Mouse (Mus musculus) Patski (cell line): Measurements from ENCODE around the gene Olfr510. TPM values are rescaled to one million over a fixed set of nuclear protein-coding genes. Genes with fewer than 3 reads are reported as not detected.
"Not testable (repeated sequence)": the region's sequence is repeated elsewhere in the genome, so short reads cannot be mapped to it uniquely, and the experiment has no call there.

Experiments used
- ATAC-seq: fragments of 100-300 bp; one replicate; pipeline ENCODE4 v1.8.0; 2021
- CTCF ChIA-PET: fragments of 350-600 bp; sonication (Branson Sonifier 250); formaldehyde crosslinking; loops from one replicate; lab custom pipeline; 2022; ENCODE audit warnings: inconsistent platforms; lab: Charles Lee
- POLR2A ChIA-PET: fragments of 350-600 bp; sonication (Branson Sonifier 250); formaldehyde crosslinking; loops from one replicate; lab custom pipeline; 2022; ENCODE audit warnings: antibody characterized with exemption, inconsistent platforms; lab: Charles Lee
- DNase-seq: peaks from one replicate; pipeline ENCODE4 v3.0.0-alpha.2; 2011; ENCODE audit warnings: low read depth, low spot score
- H3K27me3 ChIP-seq: fragments of 371-371 bp; one replicate; pipeline ENCODE4 v1.5.1; 2021
- CTCF ChIP-seq: fragments of 100-300 bp; IDR thresholded peaks from one replicate; pipeline ENCODE4 v1.5.1; 2021
- in situ Hi-C: fragments of 300-500 bp; cut with MboI; formaldehyde crosslinking; loops from 3 replicates; pipeline ENCODE4 v1.11.1; 2018; ENCODE audit warnings: low pct_unique_long_range_greater_than_20kb, mixed read lengths
- polyA plus RNA-seq: library from polyadenylated mRNA; unstranded; gene quantifications from one replicate; pipeline ENCODE4 v1.2.3, GENCODE M21; 2021

The Olfr510 gene
- polyA plus RNA-seq, result not detected

DNA sequence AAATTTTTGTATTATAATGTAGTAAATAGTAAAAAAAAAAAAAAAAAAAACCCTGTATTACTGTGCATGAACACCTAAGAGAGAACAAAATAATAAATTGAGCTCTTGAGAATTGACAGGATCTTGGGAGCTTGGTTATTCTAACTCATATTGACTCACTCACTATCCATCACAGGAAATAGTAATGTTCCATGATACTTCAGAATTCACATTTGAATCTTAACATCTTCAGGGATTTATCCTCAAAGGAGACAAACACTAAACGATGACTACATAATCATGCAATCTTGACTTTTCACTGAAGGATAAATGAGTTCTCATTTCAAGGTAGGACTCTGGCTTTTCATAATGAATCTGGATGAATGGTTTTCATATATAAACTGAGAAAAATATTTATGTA is at the start of gene Olfr510:
Gene Olfr510, plus strand, starts transcription at position 301 of the 400 bp plus-strand sequence.
- ChIA-PET CTCF (no interaction called here), POLR2A (no interaction called here)
- TF ChIP-seq CTCF, result no peak
- ATAC-seq (no peak), DNase-seq (no peak)
- in situ Hi-C loops, result no loop called here
- no peaks in the 10 kb centered on the region for H3K27me3 ChIP-seq

DNA sequence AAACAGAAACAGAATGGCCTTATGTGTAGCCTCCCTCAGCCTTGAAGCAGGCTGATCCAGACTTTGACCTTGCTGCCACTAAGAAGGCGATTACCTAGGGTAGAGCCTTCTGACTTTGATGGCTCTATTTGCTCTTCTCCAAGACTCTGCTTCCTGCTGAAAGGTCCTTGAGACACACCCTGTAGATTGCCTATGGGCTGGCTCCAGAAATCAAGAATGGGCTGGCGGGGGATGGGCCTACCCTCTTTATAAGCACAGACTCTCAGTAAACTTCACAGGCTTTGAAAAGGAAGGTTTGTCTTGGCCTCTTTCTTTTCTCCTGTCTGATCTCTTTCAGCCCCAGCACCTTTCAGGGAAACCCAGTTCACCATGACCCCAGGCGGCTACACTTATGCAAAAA is 49.4 kb upstream of the Olfr510 start:
- ATAC-seq, POLR2A ChIA-PET, DNase-seq, H3K27me3 ChIP-seq, in situ Hi-C loops, CTCF ChIA-PET: not testable (repeated sequence)

GRCm38 (mm10) chr7:108621514-108621913 is 44.7 kb upstream of the Olfr510 start, which contains the start of gene Olfr507:
Gene Olfr507, plus strand, starts transcription at chr7:108621814.
- DNase-seq (no peak), ATAC-seq (no peak)
- ChIA-PET POLR2A (no interaction called here), CTCF (no interaction called here)
- no peaks in the 10 kb centered on the region for H3K27me3 ChIP-seq
- in situ Hi-C loops, result no loop called here
- no peak for TF ChIP-seq CTCF

GRCm38 (mm10) chr7:108629694-108630093 is 36.5 kb upstream of the Olfr510 start, which contains the start of gene Olfr508:
Gene Olfr508, plus strand, starts transcription at chr7:108629994.
- ATAC-seq (no peak), DNase-seq (no peak)
- H3K27me3 ChIP-seq, result no peaks in the 10 kb centered on the region
- in situ Hi-C loops, result loop anchor here (25.0 kb wide), 1 partner anchor 108 kb away; no protein-coding TSS in a partner anchor
- CTCF ChIA-PET, result no interaction called here
- TF ChIP-seq CTCF, result no peak
- POLR2A ChIA-PET, result no interaction called here

GRCm38 (mm10) chr7:108651806-108652205 is 14.4 kb upstream of the Olfr510 start, which contains the start of gene Olfr509:
Gene Olfr509, minus strand, starts transcription at chr7:108651906.
- POLR2A ChIA-PET, result no interaction called here
- CTCF ChIA-PET, result no interaction called here
- ATAC-seq (no peak), DNase-seq (no peak)
- no peaks in the 10 kb centered on the region for H3K27me3 ChIP-seq
- in situ Hi-C loops, result no loop called here
- no peak for TF ChIP-seq CTCF

DNA sequence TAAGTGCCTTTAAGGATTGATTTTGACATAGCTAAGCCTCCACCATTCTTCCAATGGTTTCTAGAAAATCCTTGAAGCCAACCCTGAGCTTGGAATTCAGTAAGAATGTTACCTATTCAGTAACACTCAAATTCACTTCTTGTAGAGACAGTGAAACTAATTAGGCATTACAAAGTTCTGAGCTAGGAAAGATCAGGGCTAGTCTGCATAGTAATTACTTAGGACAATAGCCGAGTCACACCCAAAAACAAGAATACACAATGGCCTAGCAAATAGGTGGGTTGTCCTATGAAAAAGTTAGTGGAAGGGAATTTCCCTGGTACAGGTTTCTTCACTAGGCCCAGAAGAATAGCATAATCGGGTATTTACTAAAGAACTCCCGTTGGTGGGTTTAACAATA is 3.8 kb upstream of the Olfr510 start:
- in situ Hi-C loops, result no loop called here

DNA sequence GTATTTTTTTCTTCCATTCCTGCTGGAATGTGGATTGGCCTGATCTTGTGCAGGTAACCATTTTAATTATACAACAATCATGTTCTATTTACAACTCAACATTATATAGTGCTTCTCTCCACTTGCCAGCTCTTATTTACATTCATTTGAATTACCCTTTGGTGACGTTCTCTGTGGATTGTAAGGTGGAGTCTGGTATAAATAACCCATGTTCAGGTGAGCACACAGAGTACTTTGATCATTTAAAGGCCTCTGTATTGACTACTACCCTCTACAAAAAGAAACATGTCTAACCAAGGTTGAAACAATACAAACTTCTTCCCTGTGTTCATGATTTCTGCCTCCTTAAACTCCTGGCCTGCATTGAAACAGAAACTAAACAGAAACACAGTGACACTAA is 4.8 kb downstream of the Olfr510 start:
- ATAC-seq (no peak), DNase-seq (no peak)
- CTCF ChIA-PET, result no interaction called here
- in situ Hi-C loops, result no loop called here
- H3K27me3 ChIP-seq, result no peaks in the 10 kb centered on the region
- no peak for TF ChIP-seq CTCF
- POLR2A ChIA-PET, result no interaction called here

More for the DNA sequence above, 3.8 kb upstream of the Olfr510 start:
- DNase-seq, result no peak
- POLR2A ChIA-PET, result no interaction called here
- no peaks in the 10 kb centered on the region for H3K27me3 ChIP-seq
- TF ChIP-seq CTCF, result no peak
- ATAC-seq, result no peak
- CTCF ChIA-PET, result no interaction called here

- no peak for TF ChIP-seq CTCF
- in situ Hi-C loops, result no loop called here
- no peaks in the 10 kb centered on the region for H3K27me3 ChIP-seq
- CTCF ChIA-PET, result no interaction called here
- ATAC-seq, result no peak
- POLR2A ChIA-PET, result no interaction called here
- no peak for DNase-seq
Observed at GRCm38 (mm10) chr7:108678886-108679285, 12.7 kb downstream of the Olfr510 start.

DNA sequence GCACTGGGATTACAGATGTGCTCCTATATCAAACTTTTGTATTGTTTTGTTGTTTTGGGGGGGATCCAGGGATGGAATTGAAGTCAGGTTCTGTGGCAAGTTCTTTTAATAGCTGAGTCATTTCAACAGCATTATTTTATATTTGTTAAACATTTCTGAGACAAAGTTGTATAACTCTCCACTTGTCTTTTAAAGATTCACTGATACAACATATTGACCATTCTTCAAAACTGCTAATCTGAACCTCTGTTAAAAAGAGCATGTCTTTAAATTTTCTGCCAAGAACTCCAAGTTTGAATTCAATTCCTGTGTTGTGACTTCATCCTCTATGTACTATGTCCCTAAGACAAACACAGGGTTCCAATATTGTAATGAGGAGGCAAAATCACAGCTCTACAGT is 46.8 kb downstream of the Olfr510 start, which contains the start of gene Olfr512:
Gene Olfr512, plus strand, starts transcription at position 301 of the 400 bp plus-strand sequence.
- CTCF ChIA-PET, result no interaction called here

More for the DNA sequence above, 46.8 kb downstream of the Olfr510 start, which contains the start of gene Olfr512:
- in situ Hi-C loops, result no loop called here
- H3K27me3 ChIP-seq, result no peaks in the 10 kb centered on the region
- ATAC-seq (no peak), DNase-seq (no peak)
- TF ChIP-seq CTCF, result no peak
- POLR2A ChIA-PET, result no interaction called here

Other genes with a start within 250 kb of the Olfr510 start
- gene Olfr497, start 246.0 kb upstream of the Olfr510 start, polyA plus RNA-seq, result not detected
- gene Olfr498, start 201.1 kb upstream of the Olfr510 start, polyA plus RNA-seq, result not detected
- gene Olfr502, start 141.4 kb upstream of the Olfr510 start, polyA plus RNA-seq, result not detected
- not detected for gene Olfr503, start 121.9 kb upstream of the Olfr510 start, polyA plus RNA-seq
- not detected for gene Olfr504, start 100.6 kb upstream of the Olfr510 start, polyA plus RNA-seq
- gene Olfr506, start 55.6 kb upstream of the Olfr510 start, polyA plus RNA-seq, result not detected
- gene Olfr507, start 44.6 kb upstream of the Olfr510 start, polyA plus RNA-seq, result not detected
- gene Olfr508, start 36.4 kb upstream of the Olfr510 start, polyA plus RNA-seq, result not detected
- not detected for gene Olfr509, start 14.5 kb upstream of the Olfr510 start, polyA plus RNA-seq
- not detected for gene Olfr512, start 46.9 kb downstream of the Olfr510 start, polyA plus RNA-seq
- gene Olfr513, start 84.6 kb downstream of the Olfr510 start, polyA plus RNA-seq, result not detected
- not detected for gene Olfr514, start 159.6 kb downstream of the Olfr510 start, polyA plus RNA-seq
- not detected for gene Olfr516, start 184.1 kb downstream of the Olfr510 start, polyA plus RNA-seq
- not detected for gene Olfr517, start 206.0 kb downstream of the Olfr510 start, polyA plus RNA-seq
- not detected for gene Olfr518, start 218.6 kb downstream of the Olfr510 start, polyA plus RNA-seq
- not detected for gene Olfr519, start 228.0 kb downstream of the Olfr510 start, polyA plus RNA-seq